Mouse (Mus musculus) hindbrain, embryonic 10.5 days (tissue): ENCODE measurements around the gene Celf3. TPM values are rescaled to one million over a fixed set of nuclear protein-coding genes. Genes with fewer than 3 reads are reported as not detected.

Experiments
- DNase-seq: peaks from one replicate; pipeline ENCODE4 v3.0.0-alpha.2; 2017; ENCODE audit warnings: low spot score
- H3K27ac ChIP-seq: fragments of 300-500 bp; sonication (generic); 2 replicates; pipeline ENCODE4 v1.5.1; 2016; ENCODE audit warnings: mild to moderate bottlenecking, moderate library complexity
- H3K27me3 ChIP-seq: fragments of 300-500 bp; sonication (generic); 2 replicates; pipeline ENCODE4 v1.6.1; 2016; ENCODE audit warnings: mild to moderate bottlenecking; ENCODE audit not compliant: poor library complexity, insufficient read depth, severe bottlenecking
- H3K36me3 ChIP-seq: fragments of 300-500 bp; sonication (generic); 2 replicates; pipeline ENCODE4 v1.6.1; 2016; ENCODE audit warnings: mild to moderate bottlenecking, moderate library complexity
- H3K4me1 ChIP-seq: fragments of 300-500 bp; sonication (generic); replicated peaks from 2 replicates; pipeline ENCODE4 v1.6.1; 2016; ENCODE audit warnings: mild to moderate bottlenecking
- H3K4me3 ChIP-seq: fragments of 300-500 bp; sonication (generic); 2 replicates; pipeline ENCODE4 v1.5.1; 2016; ENCODE audit warnings: mild to moderate bottlenecking, moderate library complexity
- H3K9me3 ChIP-seq: fragments of 300-500 bp; sonication (generic); 2 replicates; pipeline ENCODE4 v1.6.1; 2016; ENCODE audit warnings: mild to moderate bottlenecking, moderate library complexity
- WGBS: fragments of 180-500 bp; shearing (Covaris S2); methylation state at CpG from one replicate; pipeline ENCODE4 v1.1.7; 2016; 5-methylcytosine and 5-hydroxymethylcytosine counted together
- polyA plus RNA-seq: library from polyadenylated mRNA; unstranded; fragments of >200 nt; fragmentation: Nextera tagmentation; extraction: Ambion mirVana; gene quantifications from 2 replicates; pipeline ENCODE4 v1.2.1, GENCODE M21; 2016

Celf3 gene
- polyA plus RNA-seq: 69.3 and 136 TPM in 2 replicates

DNA sequence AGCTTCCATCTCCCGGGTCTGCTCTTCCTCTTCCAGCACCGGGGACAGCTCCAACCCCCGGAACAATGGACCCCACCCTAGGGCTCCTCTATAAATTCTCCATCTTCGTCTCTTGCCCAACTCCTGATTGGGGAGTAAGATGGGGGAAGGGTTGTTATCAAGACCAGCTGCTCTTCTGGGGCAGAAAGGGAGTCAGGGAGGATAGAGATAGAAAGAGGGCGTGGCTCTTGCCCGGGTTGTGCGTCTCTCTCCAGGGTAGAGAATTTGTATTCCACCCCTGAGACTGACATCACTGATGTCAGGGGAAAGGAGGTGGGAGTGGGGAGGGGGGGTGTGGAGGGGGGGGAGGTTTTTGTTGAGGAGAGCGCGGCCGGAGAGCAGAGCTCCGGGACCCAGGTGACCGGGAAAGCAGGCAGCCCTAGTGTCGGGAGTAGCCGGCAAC lies at the start of gene Celf3:
Gene Celf3, plus strand, starts transcription at position 315 of the 442 bp plus-strand sequence.
- Histone ChIP-seq H3K27me3 (peaks cover 30% of the 10 kb centered on the region), H3K9me3 (no peaks in the 10 kb centered on the region), H3K4me1 (peaks cover 84% of the 10 kb centered on the region), H3K36me3 (0 out of 2 replicates have a peak, but pooled peaks cover 5% of the 10 kb centered on the region), H3K27ac (peak within 1 kb of the TSS; percentile 92), H3K4me3 (peak within 1 kb of the TSS; percentile 59)
- 1% methylated on average over 14 of the region's 14 CpGs for WGBS
- DNase-seq: peak; percentile 80

DNA sequence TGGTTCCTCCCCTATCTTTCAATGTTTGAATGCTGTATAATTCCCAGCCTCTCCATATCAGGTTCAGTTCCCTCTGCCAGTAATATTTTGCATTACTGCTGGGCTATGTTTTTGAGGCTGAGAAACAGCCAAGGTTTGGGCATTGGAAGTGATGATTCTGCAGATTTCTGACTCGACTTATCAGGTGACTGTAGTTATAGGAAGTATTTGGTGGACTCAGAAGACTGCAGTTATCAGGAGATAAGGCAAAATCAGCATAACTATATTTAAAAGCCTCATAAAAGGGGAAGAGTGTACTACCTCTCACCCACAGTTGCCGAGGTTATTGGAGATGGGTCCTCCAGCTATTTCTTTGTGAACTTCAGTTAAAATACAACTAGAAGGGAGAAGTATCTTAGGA lies 47.1 kb upstream of the Celf3 start:
- H3K27ac ChIP-seq: no peak overlapping the region
- DNase-seq: no peak
- 77% methylated on average over 2 of the region's 2 CpGs for WGBS
- H3K9me3 ChIP-seq: no peaks in the 10 kb centered on the region
- H3K27me3 ChIP-seq: no peaks in the 10 kb centered on the region
- H3K4me3 ChIP-seq: no peak overlapping the region
- H3K4me1 ChIP-seq: no peaks in the 10 kb centered on the region
- H3K36me3 ChIP-seq: peaks cover 33% of the 10 kb centered on the region

GRCm38 (mm10) chr3:94434305-94434704 lies 43.8 kb upstream of the Celf3 start:
- DNase-seq: no peak
- 93% methylated on average over 2 of the region's 2 CpGs for WGBS
- Histone ChIP-seq H3K27ac (no peak overlapping the region), H3K4me3 (no peak overlapping the region), H3K9me3 (no peaks in the 10 kb centered on the region), H3K27me3 (no peaks in the 10 kb centered on the region), H3K4me1 (no peaks in the 10 kb centered on the region), H3K36me3 (0 out of 2 replicates have a peak, but pooled peaks cover 5% of the 10 kb centered on the region)

GRCm38 (mm10) chr3:94436420-94436819 lies 41.7 kb upstream of the Celf3 start:
- Histone ChIP-seq H3K36me3 (no peaks in the 10 kb centered on the region), H3K4me1 (no peaks in the 10 kb centered on the region), H3K27me3 (no peaks in the 10 kb centered on the region), H3K27ac (no peak overlapping the region), H3K9me3 (no peaks in the 10 kb centered on the region), H3K4me3 (no peak overlapping the region)
- 83% methylated on average over 9 of the region's 9 CpGs for WGBS
- DNase-seq: no peak

GRCm38 (mm10) chr3:94441182-94441581 lies 36.9 kb upstream of the Celf3 start:
- Histone ChIP-seq H3K27ac (no peak overlapping the region), H3K4me3 (no peak overlapping the region), H3K4me1 (peaks cover 12% of the 10 kb centered on the region), H3K36me3 (peaks cover 18% of the 10 kb centered on the region), H3K9me3 (no peaks in the 10 kb centered on the region), H3K27me3 (no peaks in the 10 kb centered on the region)
- DNase-seq: no peak
- WGBS: 40% methylated on average over 3 of the region's 3 CpGs

GRCm38 (mm10) chr3:94442951-94443596 lies 35.0 kb upstream of the Celf3 start, which contains the start of gene Mrpl9:
Gene Mrpl9 (plus strand): TSS chr3:94443318.
- Histone ChIP-seq H3K9me3 (no peaks in the 10 kb centered on the region), H3K36me3 (peaks cover 37% of the 10 kb centered on the region), H3K4me1 (peaks cover 12% of the 10 kb centered on the region), H3K27me3 (no peaks in the 10 kb centered on the region), H3K4me3 (peak within 1 kb of the TSS; percentile 97), H3K27ac (peak within 1 kb of the TSS; percentile 88)
- WGBS: under 1% methylated on average over 39 of the region's 39 CpGs
- peak; percentile 96 for DNase-seq

GRCm38 (mm10) chr3:94443597-94443964 lies 34.5 kb upstream of the Celf3 start, which contains the start of gene Oaz3:
Gene Oaz3 (minus strand): TSS chr3:94443915.
- no peak for DNase-seq
- Histone ChIP-seq H3K36me3 (peaks cover 42% of the 10 kb centered on the region), H3K4me1 (peaks cover 12% of the 10 kb centered on the region), H3K9me3 (no peaks in the 10 kb centered on the region), H3K4me3 (peak within 1 kb of the TSS; percentile 97), H3K27ac (peak within 1 kb of the TSS; percentile 88), H3K27me3 (no peaks in the 10 kb centered on the region)
- WGBS: under 1% methylated on average over 24 of the region's 24 CpGs

DNA sequence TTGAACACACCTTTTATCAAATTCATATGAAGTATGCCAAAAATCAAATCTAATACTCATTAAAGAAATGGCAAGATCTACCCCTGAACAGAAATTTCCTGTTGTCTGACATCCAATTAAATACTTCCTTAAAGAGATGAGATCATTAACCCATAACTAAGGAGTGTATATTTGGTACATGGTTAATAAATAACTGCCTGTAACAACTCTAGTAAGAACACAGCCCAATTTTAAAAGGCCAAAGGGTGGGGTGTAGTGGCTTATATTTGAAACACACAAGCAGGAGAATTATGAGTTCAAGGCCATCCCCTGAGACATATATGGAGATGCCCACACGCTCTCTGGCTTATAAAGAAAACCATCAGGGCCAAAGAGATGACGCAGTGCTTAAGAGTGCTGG lies 28.7 kb upstream of the Celf3 start:
- Histone ChIP-seq H3K9me3 (no peaks in the 10 kb centered on the region), H3K27ac (no peak overlapping the region), H3K4me1 (peaks cover 2% of the 10 kb centered on the region), H3K4me3 (no peak overlapping the region), H3K27me3 (no peaks in the 10 kb centered on the region), H3K36me3 (peaks cover 62% of the 10 kb centered on the region)
- 97% methylated on average over 2 of the region's 2 CpGs for WGBS
- DNase-seq: no peak

DNA sequence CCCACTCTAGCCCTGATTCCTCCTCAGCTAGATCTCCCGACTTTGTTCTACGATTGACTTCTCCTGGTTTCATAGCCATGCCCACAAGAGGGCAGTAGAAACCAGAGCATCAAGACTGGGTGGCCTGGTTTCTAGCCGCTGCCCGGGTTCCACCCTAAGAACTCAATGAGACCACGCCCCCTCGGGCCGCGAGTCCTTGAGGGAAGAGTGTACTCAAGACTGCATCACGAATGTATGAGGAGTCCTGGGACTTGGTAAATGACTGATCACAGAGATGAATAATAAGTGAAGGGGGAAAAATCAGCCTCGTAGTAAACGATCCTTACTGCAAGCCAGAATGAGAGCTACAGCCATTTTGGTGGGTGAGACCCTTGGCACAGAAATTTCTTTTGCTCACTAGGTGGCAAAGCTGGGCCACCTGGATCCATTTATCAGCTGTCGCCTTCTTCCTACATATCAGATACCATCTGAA lies 21.5 kb upstream of the Celf3 start:
- no peaks in the 10 kb centered on the region for H3K4me1 ChIP-seq
- 3% methylated on average over 12 of the region's 12 CpGs for WGBS
- H3K27me3 ChIP-seq: peaks cover 14% of the 10 kb centered on the region
- no peaks in the 10 kb centered on the region for H3K36me3 ChIP-seq
- DNase-seq: peak; percentile 87
- H3K4me3 ChIP-seq: peak overlapping the region; percentile 37
- H3K9me3 ChIP-seq: peaks cover 8% of the 10 kb centered on the region; the same call in 1 of the 2 replicates
- H3K27ac ChIP-seq: no peak overlapping the region

DNA sequence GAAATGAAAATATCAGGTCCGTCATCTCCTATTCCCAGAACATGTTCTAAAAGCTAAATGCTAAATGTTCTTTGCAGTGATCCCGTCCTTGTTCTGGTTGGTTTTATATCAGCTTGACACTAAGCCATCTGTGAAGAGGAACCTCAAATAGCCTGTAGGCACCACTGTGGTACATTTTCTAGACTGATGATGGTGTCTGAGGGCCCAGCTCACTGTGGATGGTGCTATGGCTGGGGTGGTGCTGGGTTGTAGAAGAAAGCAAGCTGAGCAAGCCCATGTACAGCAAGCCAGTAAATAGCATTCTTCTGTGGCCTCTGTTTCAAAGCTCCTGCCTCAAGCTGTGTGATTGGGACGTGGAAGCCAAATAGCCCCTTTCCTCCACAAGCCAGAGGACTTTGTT lies 21.0 kb upstream of the Celf3 start:
- H3K4me3 ChIP-seq: no peak overlapping the region
- DNase-seq: no peak
- no peaks in the 10 kb centered on the region for H3K36me3 ChIP-seq
- no peaks in the 10 kb centered on the region for H3K4me1 ChIP-seq
- H3K27ac ChIP-seq: no peak overlapping the region
- peaks cover 14% of the 10 kb centered on the region for H3K27me3 ChIP-seq
- peaks cover 8% of the 10 kb centered on the region; the same call in 1 of the 2 replicates for H3K9me3 ChIP-seq
- 77% methylated on average over 3 of the region's 3 CpGs for WGBS

DNA sequence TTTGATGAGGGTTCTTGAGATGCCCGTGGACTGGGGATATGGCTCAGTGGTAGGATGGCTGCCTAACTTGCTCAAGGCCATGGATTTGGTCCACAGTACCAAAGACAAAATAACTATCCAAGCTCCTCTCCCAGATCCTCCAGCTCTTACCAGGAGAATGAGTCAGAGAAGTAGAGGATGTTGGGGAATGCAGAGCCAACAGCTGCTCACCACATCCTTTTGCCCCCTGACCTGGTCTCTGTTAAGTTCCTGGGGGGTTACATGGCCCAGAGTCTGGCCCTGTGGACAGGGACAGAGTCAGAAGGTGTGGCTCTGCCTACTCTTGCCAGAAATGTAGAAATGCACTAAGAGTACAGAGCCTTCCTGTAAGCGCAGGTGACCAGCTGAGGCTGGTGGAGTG lies 18.3 kb upstream of the Celf3 start:
- peaks cover 15% of the 10 kb centered on the region for H3K4me1 ChIP-seq
- H3K27ac ChIP-seq: no peak overlapping the region
- no peak overlapping the region for H3K4me3 ChIP-seq
- no peak for DNase-seq
- peaks cover 11% of the 10 kb centered on the region for H3K27me3 ChIP-seq
- 97% methylated on average over 2 of the region's 2 CpGs for WGBS
- H3K36me3 ChIP-seq: no peaks in the 10 kb centered on the region
- H3K9me3 ChIP-seq: peaks cover 8% of the 10 kb centered on the region; the same call in 1 of the 2 replicates

DNA sequence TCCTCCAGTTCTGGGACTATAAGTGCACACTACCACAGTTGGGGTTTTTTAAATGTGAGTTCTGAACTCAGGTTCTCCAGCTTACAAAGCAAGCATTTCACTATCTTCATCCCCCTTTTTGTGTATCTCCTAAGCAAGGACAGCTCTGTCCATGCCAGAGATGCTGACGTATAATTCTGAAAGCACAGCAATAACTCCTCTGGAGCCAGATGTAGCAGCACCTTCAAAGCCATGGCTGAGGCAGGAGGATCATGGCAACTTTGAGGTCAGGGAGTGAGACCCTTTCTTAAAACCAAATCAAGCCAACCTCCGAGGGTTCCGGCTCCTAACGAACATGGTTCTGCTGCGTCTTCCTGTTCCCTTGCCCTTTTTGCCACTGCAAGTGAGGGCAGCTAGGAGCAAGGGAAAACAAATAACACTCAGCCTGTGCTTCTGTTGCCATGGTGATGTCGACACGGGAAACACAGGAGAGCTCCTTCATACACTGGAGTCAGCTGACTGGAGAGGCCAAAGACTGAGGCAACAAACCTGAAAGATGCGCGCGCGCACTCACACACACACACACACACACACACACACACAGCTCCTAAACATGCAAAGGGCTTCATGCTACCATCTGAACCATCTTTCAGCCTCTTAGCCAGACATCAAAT lies 14.0 kb upstream of the Celf3 start:
- Histone ChIP-seq H3K27ac (peak overlapping the region; percentile 71), H3K27me3 (no peaks in the 10 kb centered on the region), H3K9me3 (0 out of 2 replicates have a peak, but pooled peaks cover 4% of the 10 kb centered on the region), H3K36me3 (no peaks in the 10 kb centered on the region), H3K4me3 (no peak overlapping the region), H3K4me1 (peaks cover 26% of the 10 kb centered on the region)
- WGBS: 52% methylated on average over 11 of the region's 11 CpGs
- peak; percentile 59 for DNase-seq
